Mouse (Mus musculus): ENCODE data around the gene Rgl2.

Rgl2 gene

DNA sequence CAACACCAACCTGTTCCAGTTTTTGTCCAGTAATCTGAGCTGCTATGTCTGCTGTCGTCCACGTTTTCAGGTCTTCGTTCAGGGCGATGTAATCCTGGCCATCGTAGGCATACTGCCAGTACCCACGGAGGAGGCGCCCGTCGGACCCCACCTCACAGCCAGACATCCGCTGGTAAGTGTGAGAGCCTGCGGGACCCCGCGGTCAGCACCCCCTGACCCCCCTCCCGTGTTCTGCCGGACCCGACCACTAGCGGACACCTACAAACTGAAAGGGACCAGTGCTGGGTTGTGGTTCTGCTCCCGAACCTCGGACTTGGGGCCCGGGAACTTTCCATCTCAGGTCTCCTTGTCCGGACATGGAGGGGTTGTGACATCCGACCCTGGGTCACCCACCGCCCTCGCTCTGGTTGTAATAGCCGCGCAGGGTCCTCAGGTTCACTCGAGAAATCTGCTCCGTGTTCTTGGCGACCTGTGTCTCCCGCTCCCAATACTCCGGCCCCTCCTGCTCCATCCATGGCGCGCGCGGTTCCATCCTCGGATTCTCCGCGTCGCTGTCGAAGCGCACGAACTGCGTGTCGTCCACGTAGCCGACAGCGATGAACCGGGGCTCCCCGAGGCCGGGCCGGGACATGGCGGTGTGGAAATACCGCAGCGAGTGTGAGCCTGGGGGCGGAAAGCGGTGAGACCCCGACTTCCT is 48.7 kb downstream of the Rgl2 start:
- peak in 1 of 2 experiments; percentile 34 for DNase-seq

DNA sequence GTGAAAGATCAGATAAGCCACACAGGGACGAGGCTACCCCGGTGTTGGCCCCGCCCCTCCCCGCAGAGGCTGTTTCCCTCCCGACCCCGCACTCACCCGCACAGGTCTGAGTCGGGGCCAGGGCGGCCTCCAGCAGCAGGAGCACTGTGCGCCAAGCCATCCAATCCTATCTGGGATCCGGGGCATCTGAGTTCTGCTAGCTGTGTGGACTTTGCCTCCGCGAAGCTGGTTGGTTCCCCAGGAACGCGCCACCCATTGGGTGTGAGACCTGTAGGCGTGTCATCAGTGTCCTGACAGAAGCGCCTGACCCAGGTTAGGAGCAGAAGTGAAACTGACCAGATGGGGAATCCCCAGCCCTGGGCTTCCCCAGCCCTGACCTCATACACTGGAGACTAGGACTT is 49.3 kb downstream of the Rgl2 start:
- DNase-seq = peak; percentile 95 to 97

DNA sequence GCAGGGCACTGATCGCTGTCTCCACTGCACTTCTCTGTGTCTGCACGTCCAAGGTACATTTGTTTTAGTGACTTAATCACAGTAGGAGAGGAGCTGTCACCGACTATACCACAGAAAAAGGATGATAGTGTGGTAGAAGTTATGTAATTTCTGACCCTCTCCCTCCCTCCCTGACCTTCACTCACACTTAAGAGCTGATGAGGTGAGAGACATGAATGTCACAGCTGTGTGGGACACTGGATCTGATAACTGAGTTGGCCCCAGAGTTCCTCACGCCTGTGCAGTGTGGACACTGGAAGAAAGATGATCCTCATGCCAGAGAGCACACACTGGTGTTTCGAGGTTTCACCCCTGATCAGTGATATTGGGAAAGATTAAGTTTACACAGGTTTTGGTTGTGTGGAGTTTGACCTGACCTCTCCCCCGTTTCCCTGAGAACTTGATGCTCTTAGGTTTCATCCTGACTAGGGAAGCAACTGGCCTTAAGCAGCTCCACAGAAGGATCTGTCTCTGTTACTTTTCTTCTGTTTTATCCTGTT is 50.2 kb downstream of the Rgl2 start:
- no peak for DNase-seq

DNA sequence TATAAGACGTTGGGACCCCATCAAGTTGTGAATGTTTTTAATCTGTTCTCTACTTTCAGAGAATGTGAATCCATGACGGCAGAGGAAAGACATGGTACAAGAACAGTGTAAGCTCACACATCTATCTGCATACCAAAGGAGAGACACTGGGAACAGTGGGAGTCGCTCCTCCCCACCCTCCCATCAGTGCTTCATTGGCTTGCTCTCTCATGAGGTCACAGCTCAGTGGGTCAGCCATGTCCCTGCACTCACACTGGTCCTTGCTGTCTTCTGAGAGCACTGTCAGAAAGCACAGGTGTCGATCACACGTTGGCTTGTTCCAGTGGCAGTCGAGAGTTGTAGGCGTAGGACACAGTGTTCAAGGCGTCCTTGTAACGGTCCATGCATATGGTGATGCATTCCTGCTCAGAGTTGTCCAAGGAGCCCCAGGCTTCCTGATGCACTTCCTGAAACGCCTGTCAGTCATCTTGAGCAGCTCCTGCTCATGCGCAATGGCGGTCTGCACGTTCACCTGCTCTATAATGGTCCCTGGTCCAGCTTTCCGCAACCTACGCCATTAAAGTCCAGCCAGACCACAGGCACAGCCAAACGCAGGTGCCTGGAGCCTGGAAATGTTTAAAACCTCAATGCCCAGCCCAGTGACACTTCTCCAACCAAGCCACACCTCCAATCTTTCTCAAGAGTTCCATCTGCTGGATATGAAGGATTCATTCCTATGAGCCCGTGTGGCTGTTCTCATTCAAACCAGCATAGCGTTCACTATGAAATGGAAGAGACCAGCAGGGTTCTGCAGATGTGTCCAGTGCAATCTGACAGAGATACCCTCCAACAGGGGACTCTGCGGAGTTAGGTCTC is 51.1 kb downstream of the Rgl2 start:
- no peak for DNase-seq

DNA sequence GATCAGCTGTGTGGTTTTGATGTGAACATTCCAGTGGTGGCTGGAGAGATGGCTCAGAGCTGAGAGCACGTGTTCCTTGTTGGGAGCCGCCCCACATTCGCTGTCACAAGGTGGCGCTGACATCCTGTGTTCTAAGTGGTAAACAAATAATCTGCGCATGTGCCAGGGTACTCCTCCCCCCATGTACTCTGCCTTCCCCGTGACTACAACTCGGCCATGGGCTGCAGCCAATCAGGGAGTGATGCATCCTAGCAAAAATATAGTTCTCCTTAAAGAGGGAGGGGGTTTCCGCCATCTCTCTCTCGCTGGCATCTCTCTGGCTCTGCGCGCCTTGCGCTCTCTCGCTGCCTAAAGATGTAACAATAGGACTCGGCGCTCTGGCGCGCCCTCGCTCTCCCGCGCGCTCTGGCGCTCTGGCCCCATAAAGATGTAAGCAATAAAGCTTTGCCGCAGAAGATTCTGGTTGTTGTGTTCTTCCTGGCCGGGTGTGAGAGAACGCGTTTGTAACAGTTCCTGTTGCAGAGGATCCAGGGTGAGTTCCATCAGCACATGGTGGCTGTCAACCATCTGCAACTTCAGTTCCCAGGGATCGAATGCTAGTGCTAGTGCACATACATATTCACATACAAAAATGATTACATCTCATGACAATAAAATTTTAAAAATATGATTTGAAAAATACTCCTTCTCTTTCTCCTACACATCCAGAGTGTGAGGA is 52.0 kb downstream of the Rgl2 start:
- DNase-seq = peak; percentile 82 to 88

DNA sequence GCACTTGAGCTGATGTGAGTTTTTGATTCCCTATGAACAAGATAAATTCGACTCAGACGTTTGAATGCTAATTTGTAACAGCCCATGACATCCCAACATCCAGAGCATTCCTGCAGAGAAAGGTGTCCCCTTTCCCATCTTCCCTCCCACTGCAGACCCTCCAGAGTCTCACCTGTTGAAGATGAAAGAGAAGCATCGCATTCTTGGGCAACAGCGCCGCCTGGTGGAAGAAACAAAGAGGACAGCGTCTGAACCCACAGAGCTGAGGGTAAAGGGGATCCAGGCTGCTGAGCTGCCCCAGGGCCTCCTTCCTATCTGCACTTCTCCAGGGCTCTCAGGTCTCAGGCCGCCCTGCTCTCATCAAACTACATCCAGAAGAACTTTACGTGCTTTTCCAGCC is 52.8 kb downstream of the Rgl2 start:
- DNase-seq = peak; percentile 84 to 85

Data from B cell, adult 2 months (primary cell).